Mouse (Mus musculus) pancreas, adult 10 weeks (tissue): ENCODE measurements around the gene Ccnf. TPM values are rescaled to one million over a fixed set of nuclear protein-coding genes. Genes with fewer than 3 reads are reported as not detected.

Experiments
- polyA plus RNA-seq: library from polyadenylated mRNA; stranded (reverse); fragments of 350-450 nt; fragmentation: Illumina TruSeq; extraction: RNeasy Lipid Tissue Mini Kit (QIAGEN cat#74804); gene quantifications from one replicate; pipeline ENCODE4 v1.2.3, GENCODE M21; 2015; ENCODE audit warnings: low read depth, low replicate concordance; ENCODE audit not compliant: insufficient read depth

The Ccnf gene
- not detected for polyA plus RNA-seq

GRCm38 (mm10) chr17:24251320-24252069 lies at the start of gene Ccnf:
Gene Ccnf (minus strand): TSS chr17:24251484.

GRCm38 (mm10) chr17:24220435-24221411 lies 30.6 kb downstream of the Ccnf start, which contains the start of gene Tedc2:
Gene Tedc2 (minus strand): TSS chr17:24220851.

GRCm38 (mm10) chr17:24209043-24209915 lies 42.0 kb downstream of the Ccnf start, which contains the start of gene Ntn3:
Gene Ntn3 (minus strand): TSS chr17:24209531.

GRCm38 (mm10) chr17:24205284-24205888 lies 45.9 kb downstream of the Ccnf start, which contains the start of gene Tbc1d24:
Gene Tbc1d24 (minus strand): TSS chr17:24205562.

Other genes starting within 250 kb of the Ccnf start
- not detected for gene Prss27, start 213.3 kb downstream of the Ccnf start, polyA plus RNA-seq
- gene Kctd5, start 178.0 kb downstream of the Ccnf start, polyA plus RNA-seq: 3.1 TPM
- gene Pdpk1, start 100.6 kb downstream of the Ccnf start, polyA plus RNA-seq: 5.4 TPM
- gene Amdhd2, start 87.7 kb downstream of the Ccnf start, polyA plus RNA-seq: 10.6 TPM
- 67.3 TPM for gene Atp6v0c, start 81.8 kb downstream of the Ccnf start, polyA plus RNA-seq
- 3.8 TPM for gene Tbc1d24, start 45.9 kb downstream of the Ccnf start, polyA plus RNA-seq
- 1.0 TPM for gene Ntn3, start 42.0 kb downstream of the Ccnf start, polyA plus RNA-seq
- 2.9 TPM for gene Tedc2, start 30.6 kb downstream of the Ccnf start, polyA plus RNA-seq
- not detected for gene Abca17, start 99.6 kb upstream of the Ccnf start, polyA plus RNA-seq
- gene Abca3, start 100.5 kb upstream of the Ccnf start, polyA plus RNA-seq: 7.3 TPM
- 19.0 TPM for gene Rnps1, start 163.1 kb upstream of the Ccnf start, polyA plus RNA-seq
- gene Eci1, start 175.2 kb upstream of the Ccnf start, polyA plus RNA-seq: 17.2 TPM
- gene Dnase1l2, start 191.6 kb upstream of the Ccnf start, polyA plus RNA-seq: 1.9 TPM
- gene E4f1, start 218.8 kb upstream of the Ccnf start, polyA plus RNA-seq: 22.8 TPM
- 5.2 TPM for gene Pgp, start 218.9 kb upstream of the Ccnf start, polyA plus RNA-seq
- not detected for gene Bricd5, start 222.4 kb upstream of the Ccnf start, polyA plus RNA-seq
- gene Mlst8, start 227.6 kb upstream of the Ccnf start, polyA plus RNA-seq: 3.5 TPM
- 0.26 TPM for gene Caskin1, start 237.1 kb upstream of the Ccnf start, polyA plus RNA-seq